In genomic region chr11:115446906-115447305, GRCm38 (mm10) we compare ENCODE assay signal across 15 mouse cellular contexts. TPM values are rescaled to one million over a fixed set of nuclear protein-coding genes. Genes with fewer than 3 reads are reported as not detected.
DNase-seq lines count a peak whose midpoint lies in the region; ATAC-seq and TF ChIP-seq lines count a peak whose summit lies in the region.
"Had no signal": no experiment of that assay in that cellular context is flagged by ENCODE, and none has a peak within 500 bp of the region (broad histone marks: within the 10 kb centered on the region; RNA-seq: fewer than 3 reads in every experiment).

No protein-coding gene starts in this region.

- H3K9me3 ChIP-seq in lung, postnatal 0 days (ENCODE audit: low read length), result no peaks in the 10 kb centered on the region

- no peak for TF ChIP-seq EP300 in lung, postnatal 0 days (IDR thresholded peaks at IDR 0.05)

- 19% methylated on average over 3 of the region's 3 CpGs for WGBS in lung, postnatal 0 days

- TF ChIP-seq CTCF in lung, postnatal 0 days (IDR thresholded peaks at IDR 0.05), result no peak

- no peak overlapping the region for H3K4me2 ChIP-seq in lung, postnatal 0 days (replicated peaks; ENCODE audit: low read depth, low read length)

- ATAC-seq in lung, postnatal 0 days, result no peak
- ATAC-seq: forebrain, embryonic 14.5 days had no signal

- DNase-seq in adrenal gland, adult 2 months, result peak; percentile 81
- DNase-seq in adrenal gland, postnatal 25 days, result peak; percentile 29
- DNase-seq in heart, postnatal 4 days, result peak; percentile 66
- peak; percentile 72 to 83 for DNase-seq in kidney, postnatal 25 days
- DNase-seq in left cerebral cortex, adult 18-20 months (ENCODE audit: low spot score in 2 of 2), result no peak
- no peak for DNase-seq in frontal cortex, adult 2 months (ENCODE audit: extremely low spot score in 1 of 2, low spot score in 1 of 2)
- no peak for DNase-seq in yolk sac, embryonic 10.5 days (ENCODE audit: low spot score)
- DNase-seq in lung, postnatal 0 days (ENCODE audit: low spot score), result no peak
- DNase-seq: retina, postnatal 1 day had no signal

- 0 out of 2 replicates have a peak, but pooled peaks cover 4% of the 10 kb centered on the region for H3K4me1 ChIP-seq in lung, postnatal 0 days (ENCODE audit: insufficient read depth, low read depth, low read length)

- no peak overlapping the region for H3K27ac ChIP-seq in lung, postnatal 0 days (ENCODE audit: low read length)

- H3K27me3 ChIP-seq in lung, postnatal 0 days (replicated peaks; ENCODE audit: insufficient read depth, low read length), result no peaks in the 10 kb centered on the region

- no peak overlapping the region for H3K9ac ChIP-seq in lung, postnatal 0 days (replicated peaks; ENCODE audit: low read depth)

- H3K4me3 ChIP-seq in lung, postnatal 0 days (ENCODE audit: low read depth, low read length), result no peak overlapping the region
- H3K4me3 ChIP-seq: megakaryocyte, embryonic 14.5 days had no signal

- H3K36me3 ChIP-seq in lung, postnatal 0 days (ENCODE audit: insufficient read depth, low read length), result no peaks in the 10 kb centered on the region

RNA-seq across cellular contexts. Expression of gene Trim80, which starts 6.6 kb away (rescaled TPM):
- total RNA-seq in adrenal gland, adult 2 months (2021), result under 1 TPM; 0.14 to 0.52 TPM
- polyA plus RNA-seq in adrenal gland, adult 2 months (2012; rRNA removed), result 0.55 and 0.59 TPM in 2 replicates
- 0.21 TPM in 1 of 2 replicates, not detected in the other for total RNA-seq in adrenal gland, postnatal 25 days (2021)
- not detected for total RNA-seq in heart, postnatal 4 days (2021)
- total RNA-seq in left cerebral cortex, adult 18-20 months (2021), result not detected
- 0.06 and 0.17 TPM in 2 replicates for polyA plus RNA-seq in frontal cortex, adult 2 months (2012; rRNA removed)
- polyA plus RNA-seq in lung, postnatal 0 days (2015; fragmentation: Nextera tagmentation; extraction: Ambion mirVana), result not detected in 2 replicates
- total RNA-seq: granulocyte monocyte progenitor cell, adult 5-6 weeks; left cerebral cortex, postnatal 14 days had no signal
- polyA plus RNA-seq: embryonic facial prominence, embryonic 11.5 days; forebrain, embryonic 14.5 days; stomach, embryonic 14.5 days had no signal

RNA-seq across cellular contexts. Expression of gene Slc16a5, which starts 15.4 kb away (rescaled TPM):
- total RNA-seq in adrenal gland, adult 2 months (2021), result under 1 TPM in 1 of 2 experiments, not detected in 1; 0.26 TPM
- 0.32 TPM in 1 of 2 replicates, not detected in the other for polyA plus RNA-seq in adrenal gland, adult 2 months (2012; rRNA removed)
- total RNA-seq in adrenal gland, postnatal 25 days (2021), result not detected in 2 replicates
- total RNA-seq in heart, postnatal 4 days (2021), result under 1 TPM in 1 of 2 experiments, not detected in 1; 0.29 TPM
- total RNA-seq in left cerebral cortex, adult 18-20 months (2021), result not detected
- 0.06 TPM in 1 of 2 replicates, not detected in the other for polyA plus RNA-seq in frontal cortex, adult 2 months (2012; rRNA removed)
- polyA plus RNA-seq in lung, postnatal 0 days (2015; fragmentation: Nextera tagmentation; extraction: Ambion mirVana), result 0.07 and 0.13 TPM in 2 replicates
- total RNA-seq: granulocyte monocyte progenitor cell, adult 5-6 weeks had no signal
- polyA plus RNA-seq: embryonic facial prominence, embryonic 11.5 days; forebrain, embryonic 14.5 days had no signal

RNA-seq across cellular contexts. Expression of gene Kctd2, which starts 27.0 kb away (rescaled TPM):
- total RNA-seq in adrenal gland, adult 2 months (2021), result 10 to 100 TPM; 52.1 to 72.0 TPM
- polyA plus RNA-seq in adrenal gland, adult 2 months (2012; rRNA removed), result 62.9 and 80.0 TPM in 2 replicates
- total RNA-seq in adrenal gland, postnatal 25 days (2021), result 59.9 and 72.4 TPM in 2 replicates
- total RNA-seq in heart, postnatal 4 days (2021), result 10 to 100 TPM; 22.8 to 27.3 TPM
- 10 to 100 TPM; 82.5 to 85.6 TPM for total RNA-seq in left cerebral cortex, adult 18-20 months (2021)
- polyA plus RNA-seq in frontal cortex, adult 2 months (2012; rRNA removed), result 71.8 and 78.7 TPM in 2 replicates
- polyA plus RNA-seq in lung, postnatal 0 days (2015; fragmentation: Nextera tagmentation; extraction: Ambion mirVana), result 18.6 and 19.1 TPM in 2 replicates

RNA-seq across cellular contexts. Expression of gene Atp5h, which starts 27.1 kb away (rescaled TPM):
- total RNA-seq in adrenal gland, adult 2 months (2021), result 100 to 1,000 TPM; 734 to 761 TPM
- polyA plus RNA-seq in adrenal gland, adult 2 months (2012; rRNA removed), result 14.2 and 14.9 TPM in 2 replicates
- 518 and 521 TPM in 2 replicates for total RNA-seq in adrenal gland, postnatal 25 days (2021)
- 1,000 to 10,000 TPM; 1,670 to 1,720 TPM for total RNA-seq in heart, postnatal 4 days (2021)
- 100 to 1,000 TPM; 453 to 457 TPM for total RNA-seq in left cerebral cortex, adult 18-20 months (2021)
- 785 and 842 TPM in 2 replicates for polyA plus RNA-seq in frontal cortex, adult 2 months (2012; rRNA removed)
- 669 and 721 TPM in 2 replicates for polyA plus RNA-seq in lung, postnatal 0 days (2015; fragmentation: Nextera tagmentation; extraction: Ambion mirVana)

RNA-seq across cellular contexts. Expression of gene Armc7, which starts 28.6 kb away (rescaled TPM):
- total RNA-seq in adrenal gland, adult 2 months (2021), result 10 to 100 TPM in 1 of 2 experiments, 1 to 10 TPM in 1; 6.3 to 11.5 TPM
- polyA plus RNA-seq in adrenal gland, adult 2 months (2012; rRNA removed), result 17.1 and 17.8 TPM in 2 replicates
- total RNA-seq in adrenal gland, postnatal 25 days (2021), result 11.4 and 11.5 TPM in 2 replicates
- 1 to 10 TPM; 3.1 to 4.3 TPM for total RNA-seq in heart, postnatal 4 days (2021)
- total RNA-seq in left cerebral cortex, adult 18-20 months (2021), result 10 to 100 TPM; 15.0 to 15.4 TPM
- 9.9 TPM in 2 replicates for polyA plus RNA-seq in frontal cortex, adult 2 months (2012; rRNA removed)
- 6.4 and 9.0 TPM in 2 replicates for polyA plus RNA-seq in lung, postnatal 0 days (2015; fragmentation: Nextera tagmentation; extraction: Ambion mirVana)

Comparison
In these comparisons a context has a peak if more than half of its experiments do, and no peak if none do; other contexts are left out.
1. DNase-seq: peak in adrenal gland, adult 2 months (single experiment), adrenal gland, postnatal 25 days (single experiment), heart, postnatal 4 days (single experiment) and kidney, postnatal 25 days (2 of 2); none in left cerebral cortex, adult 18-20 months (0 of 2), frontal cortex, adult 2 months (0 of 2), yolk sac, embryonic 10.5 days (single experiment) and lung, postnatal 0 days (single experiment).